Mouse (Mus musculus) spleen, adult 18-20 months (tissue): ENCODE measurements around the gene Hspa8.
"Not testable (repeated sequence)": the region's sequence is repeated elsewhere in the genome, so short reads cannot be mapped to it uniquely, and the experiment has no call there.

Experiments
- DNase-seq, 2 experiments: peaks; one replicate each; pipeline ENCODE4 v3.0.0; 2022; ENCODE audit warnings: mixed read lengths in 2 of 2

Hspa8 gene

DNA sequence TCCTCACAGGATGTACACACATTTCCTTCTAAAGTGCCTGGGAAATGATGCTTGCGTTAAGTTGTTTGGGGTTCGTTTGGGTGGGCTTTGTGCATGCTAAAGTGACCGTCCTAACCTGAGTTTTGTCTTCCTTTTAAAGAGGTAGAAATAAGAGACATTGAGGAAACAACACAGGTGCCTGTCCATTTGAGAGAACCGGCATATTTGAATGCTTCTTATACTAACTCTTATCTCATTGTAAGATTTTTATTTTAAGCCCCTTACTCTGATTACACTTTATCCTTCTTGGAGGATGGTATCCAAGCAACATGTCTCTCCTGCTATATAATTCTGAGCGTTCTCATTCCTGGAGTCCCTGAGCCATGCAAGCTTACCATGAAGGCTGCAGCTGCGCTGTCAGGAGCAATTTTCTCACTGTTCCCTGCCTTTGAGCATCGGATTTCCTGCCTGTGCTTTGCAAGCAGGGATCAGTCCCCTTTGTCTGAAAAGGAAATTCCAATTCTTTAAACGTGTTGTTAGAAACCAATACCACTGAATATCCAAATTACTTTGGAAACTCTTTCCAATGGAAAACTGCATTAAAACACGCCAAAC lies 16.3 kb upstream of the Hspa8 start:
- no peak for DNase-seq

DNA sequence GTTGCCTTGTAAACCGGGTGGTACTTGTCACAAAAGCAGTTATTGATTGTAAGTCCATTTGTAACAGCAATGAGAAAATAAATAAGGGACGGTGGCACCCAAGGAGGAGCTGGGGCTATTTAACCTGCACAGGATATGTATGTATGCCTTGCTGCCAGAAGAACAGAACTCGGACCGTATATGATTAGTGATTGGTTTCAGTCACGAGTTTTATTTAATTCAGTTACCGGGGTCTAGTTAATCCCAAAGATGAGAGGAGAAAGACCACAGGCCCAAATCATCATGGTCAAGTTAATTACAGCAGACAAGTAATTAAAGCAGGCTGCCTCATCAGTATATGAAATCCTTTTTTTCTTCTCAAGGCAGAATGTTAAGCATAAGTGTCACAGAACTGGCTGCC lies 15.3 kb upstream of the Hspa8 start:
- DNase-seq: no peak

- not testable (repeated sequence) for DNase-seq
These were observed 14.0 kb upstream of the Hspa8 start for GRCm38 (mm10) chr9:40786820-40787219.

- no peak for DNase-seq
These were observed 8.7 kb upstream of the Hspa8 start for GRCm38 (mm10) chr9:40791864-40792633.

GRCm38 (mm10) chr9:40793581-40793980 lies 7.2 kb upstream of the Hspa8 start:
- DNase-seq: no peak

GRCm38 (mm10) chr9:40794251-40794650 lies 6.5 kb upstream of the Hspa8 start:
- DNase-seq: no peak

- DNase-seq: no peak
These were observed 5.9 kb upstream of the Hspa8 start for GRCm38 (mm10) chr9:40794926-40795325.

- no peak for DNase-seq
These were observed 5.2 kb upstream of the Hspa8 start for GRCm38 (mm10) chr9:40795562-40795961.

DNA sequence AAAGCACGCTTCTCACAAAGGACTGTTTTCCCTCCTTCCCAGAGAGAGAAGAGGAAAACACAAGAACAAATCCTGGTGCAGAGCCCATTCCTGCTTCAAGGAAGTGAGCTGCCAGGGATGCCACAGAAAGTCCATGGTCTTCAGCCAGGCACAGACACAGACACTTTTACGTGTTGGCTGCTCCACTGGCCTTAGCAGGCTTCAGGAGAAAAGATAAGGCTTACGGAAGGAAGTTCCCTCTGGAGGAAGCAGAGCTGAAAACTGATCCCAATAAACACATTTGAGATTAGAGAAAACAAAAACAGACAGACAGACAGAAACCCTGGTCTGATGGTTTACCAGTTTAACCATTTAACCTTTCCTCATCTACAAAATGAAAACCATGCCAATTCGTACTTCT lies 4.7 kb upstream of the Hspa8 start:
- DNase-seq: no peak

- DNase-seq: no peak
These were observed 2.4 kb upstream of the Hspa8 start for GRCm38 (mm10) chr9:40798247-40798960.

GRCm38 (mm10) chr9:40799112-40799511 lies 1.7 kb upstream of the Hspa8 start:
- DNase-seq: no peak

- peak; percentile 64 to 65 for DNase-seq
These were observed 815 bp upstream of the Hspa8 start for GRCm38 (mm10) chr9:40799837-40800501.

DNA sequence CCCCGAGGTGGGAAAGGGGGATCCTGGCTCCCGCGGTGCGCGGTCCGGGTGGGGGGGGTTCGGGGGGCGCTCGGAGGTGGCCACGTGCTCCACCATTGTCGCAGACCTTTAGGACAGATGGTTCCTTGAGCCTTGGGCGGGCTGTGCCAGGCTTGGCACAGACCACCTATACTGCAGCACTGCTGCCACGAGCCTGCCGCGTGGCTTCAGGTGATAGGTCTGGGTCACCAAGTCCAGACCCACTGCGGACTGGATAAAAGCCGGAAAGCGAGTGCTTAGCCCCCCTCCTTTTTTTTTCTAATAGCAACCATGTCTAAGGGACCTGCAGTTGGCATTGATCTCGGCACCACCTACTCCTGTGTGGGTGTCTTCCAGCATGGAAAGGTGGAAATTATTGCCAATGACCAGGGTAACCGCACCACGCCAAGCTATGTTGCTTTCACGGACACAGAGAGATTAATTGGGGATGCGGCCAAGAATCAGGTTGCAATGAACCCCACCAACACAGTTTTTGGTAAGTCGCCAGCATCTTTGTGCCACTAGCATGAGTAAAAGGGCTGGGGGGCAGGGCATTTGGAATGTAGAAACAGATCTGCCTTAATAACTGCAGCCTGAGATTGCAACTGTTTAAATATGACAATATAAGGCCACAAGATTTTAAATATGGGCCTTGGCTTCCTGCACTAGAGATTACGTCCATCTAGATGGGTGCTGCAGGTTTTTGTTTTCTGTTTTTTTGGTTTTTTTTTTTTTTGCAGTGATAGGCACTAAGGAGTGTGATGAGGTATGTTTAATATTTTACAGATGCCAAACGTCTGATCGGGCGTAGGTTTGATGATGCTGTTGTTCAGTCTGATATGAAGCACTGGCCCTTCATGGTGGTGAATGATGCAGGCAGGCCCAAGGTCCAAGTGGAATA lies 1.1 kb downstream of the Hspa8 start:
- peak in 1 of 2 experiments; percentile 14 for DNase-seq

GRCm38 (mm10) chr9:40802533-40802875 lies 1.7 kb downstream of the Hspa8 start:
- not testable (repeated sequence) for DNase-seq

DNA sequence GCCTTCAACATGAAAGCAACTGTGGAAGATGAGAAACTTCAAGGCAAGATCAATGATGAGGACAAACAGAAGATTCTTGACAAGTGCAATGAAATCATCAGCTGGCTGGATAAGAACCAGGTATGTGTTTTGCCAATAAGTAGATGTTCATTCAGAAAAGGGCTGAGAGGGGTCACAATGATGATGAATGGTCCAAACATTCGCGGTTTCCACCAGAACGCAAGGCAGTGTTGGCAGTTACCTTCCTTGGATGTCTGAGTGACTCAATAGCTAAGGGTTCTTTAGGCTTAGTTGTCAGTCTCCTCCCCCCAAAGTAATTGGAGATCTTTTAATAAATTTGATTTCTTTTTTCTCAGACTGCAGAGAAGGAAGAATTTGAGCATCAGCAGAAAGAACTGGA lies 3.8 kb downstream of the Hspa8 start:
- DNase-seq: not testable (repeated sequence)

- DNase-seq: peak; percentile 33 to 72
These were observed 4.5 kb downstream of the Hspa8 start for GRCm38 (mm10) chr9:40805263-40805662.

GRCm38 (mm10) chr9:40806440-40807288 lies 5.9 kb downstream of the Hspa8 start:
- DNase-seq: no peak

DNA sequence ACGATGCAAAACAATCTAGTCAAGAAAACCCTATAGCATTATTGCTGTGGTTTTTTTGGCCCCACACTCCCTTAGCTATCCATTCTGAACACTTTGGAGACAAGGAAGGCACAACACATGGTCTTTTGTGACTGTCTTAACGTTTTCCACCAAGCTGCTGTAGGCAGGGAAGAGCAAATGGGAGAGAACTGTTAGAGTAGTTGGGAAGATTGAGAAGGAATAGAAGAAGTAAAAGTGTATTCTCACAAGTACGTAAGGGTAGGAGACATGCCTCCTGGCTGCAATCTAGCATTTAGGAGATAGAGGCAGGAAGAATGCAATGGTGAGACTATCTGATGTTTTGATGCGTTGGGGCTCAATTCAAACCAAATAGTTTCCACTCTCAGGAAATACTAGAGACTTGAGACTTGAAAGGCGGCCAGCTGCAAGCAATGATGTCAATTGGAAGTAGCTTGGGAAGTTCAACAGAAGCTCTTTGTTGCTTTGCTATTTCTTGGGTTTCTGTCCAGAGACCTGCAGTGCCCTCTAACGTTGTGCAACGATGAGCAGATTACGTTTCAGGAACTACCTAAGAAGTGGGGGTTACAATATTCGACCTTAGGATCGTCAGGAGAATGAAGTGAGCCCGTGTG lies 6.6 kb downstream of the Hspa8 start:
- DNase-seq: no peak

GRCm38 (mm10) chr9:40808061-40808906 lies 7.5 kb downstream of the Hspa8 start:
- no peak for DNase-seq

DNA sequence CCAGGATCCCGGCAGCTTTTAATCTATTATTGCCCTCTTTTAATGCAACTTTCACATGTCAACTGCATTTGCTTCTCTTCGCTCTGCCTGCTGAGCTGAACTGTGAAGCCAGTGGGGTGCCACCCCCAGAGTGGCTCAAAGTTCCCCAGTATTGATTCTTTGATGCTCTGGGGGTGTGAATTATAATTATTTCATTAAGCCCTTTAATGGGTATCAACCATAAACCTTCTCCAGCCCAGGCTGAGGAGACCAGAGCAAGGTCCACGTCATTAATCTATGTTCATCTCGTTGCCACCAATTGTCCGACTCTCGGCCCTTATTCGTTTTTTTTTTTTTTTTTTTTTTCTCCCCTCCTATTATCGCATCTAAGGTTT lies 8.1 kb downstream of the Hspa8 start:
- DNase-seq: no peak
